Mouse (Mus musculus): ENCODE results near the gene Rxfp3.

GRCm38 (mm10) chr15:11084993-11085365 lies 47.2 kb upstream of the Rxfp3 start:
- TF ChIP-seq CTCF (IDR thresholded peaks at IDR 0.05) (no peak), POLR2A (IDR thresholded peaks at IDR 0.05; ENCODE audit: insufficient read depth, low read depth, low read length) (no peak), EP300 (IDR thresholded peaks at IDR 0.05; ENCODE audit: insufficient read depth, low read depth, low read length) (no peak)
